ENCODE assay signal across 33 mouse cellular contexts in genomic region chr6:143493543-143493942, GRCm38 (mm10).
"Had no signal": no experiment of that assay in that cellular context is flagged by ENCODE, and none has a peak within 500 bp of the region (broad histone marks: within the 10 kb centered on the region; RNA-seq: fewer than 3 reads in every experiment).

No protein-coding gene starts in this region.

- H3K27ac ChIP-seq: heart, embryonic 10.5 days; heart, embryonic 13.5 days; heart, embryonic 15.5 days; hindbrain, embryonic 10.5 days; hindbrain, embryonic 12.5 days; hindbrain, embryonic 13.5 days; hindbrain, embryonic 14.5 days; hindbrain, embryonic 15.5 days; hindbrain, postnatal 0 days; intestine, embryonic 15.5 days; kidney, embryonic 15.5 days; kidney, postnatal 0 days; layer of hippocampus, adult 2 months had no signal

- H3K9ac ChIP-seq: heart, embryonic 12.5 days; heart, embryonic 13.5 days; heart, embryonic 15.5 days; hindbrain, embryonic 12.5 days; hindbrain, embryonic 13.5 days; hindbrain, embryonic 14.5 days; hindbrain, embryonic 15.5 days; intestine, embryonic 15.5 days; kidney, embryonic 15.5 days had no signal

- H3K27me3 ChIP-seq: heart, embryonic 12.5 days; heart, embryonic 13.5 days; heart, embryonic 15.5 days; hindbrain, embryonic 12.5 days; hindbrain, embryonic 13.5 days; hindbrain, embryonic 15.5 days; intestine, embryonic 15.5 days; kidney, embryonic 15.5 days had no signal

- H3K9me3 ChIP-seq: heart, embryonic 10.5 days; hindbrain, embryonic 13.5 days; hindbrain, embryonic 15.5 days; intestine, embryonic 15.5 days; kidney, embryonic 15.5 days had no signal

- H3K36me3 ChIP-seq: heart, embryonic 10.5 days; heart, embryonic 12.5 days; heart, embryonic 13.5 days; heart, embryonic 15.5 days; hindbrain, embryonic 10.5 days; hindbrain, embryonic 12.5 days; hindbrain, embryonic 13.5 days; hindbrain, embryonic 15.5 days; intestine, embryonic 15.5 days; kidney, embryonic 15.5 days had no signal

- H3K4me2 ChIP-seq: heart, embryonic 11.5 days; heart, embryonic 12.5 days; heart, embryonic 13.5 days; heart, embryonic 15.5 days; hindbrain, embryonic 12.5 days; hindbrain, embryonic 13.5 days; hindbrain, embryonic 14.5 days; hindbrain, embryonic 15.5 days; intestine, embryonic 15.5 days; kidney, embryonic 15.5 days had no signal

- ATAC-seq: hindbrain, embryonic 16.5 days; inflammation-experienced regulatory T-cells, adult 6 months; intestine, embryonic 15.5 days; intestine, embryonic 16.5 days; intestine, postnatal 0 days had no signal

- H3K4me3 ChIP-seq: heart, embryonic 10.5 days; heart, embryonic 12.5 days; heart, embryonic 13.5 days; heart, embryonic 15.5 days; hindbrain, embryonic 10.5 days; hindbrain, embryonic 12.5 days; hindbrain, embryonic 13.5 days; hindbrain, embryonic 15.5 days; intestine, embryonic 15.5 days; kidney, embryonic 15.5 days; layer of hippocampus, adult 2 months had no signal

- H3K4me1 ChIP-seq: heart, embryonic 10.5 days; heart, embryonic 12.5 days; hindbrain, embryonic 15.5 days; intestine, embryonic 15.5 days had no signal

- DNase-seq: heart, postnatal 10 days; heart, postnatal 14 days; heart, postnatal 36 days; kidney, adult 11 months; kidney, adult 18-20 months; kidney, adult 2 months; kidney, adult 8-10 months; kidney, adult 9 months; kidney, postnatal 10 days; kidney, postnatal 14 days; kidney, postnatal 36 days; kidney, postnatal 4 days; layer of hippocampus, adult 9-11 months; layer of hippocampus, postnatal 36 days had no signal
